Mouse (Mus musculus) C2C12 (cell line): ENCODE measurements at regions not wholly inside any gene's neighbourhood (a gene's known extent, or its start where the extent isn't known, plus 50 kb on each side); places are given as distances from the start of the nearest gene placed in this dataset.

Experiments
- H3K27me3 ChIP-seq: one replicate; pipeline ENCODE4 v1.6.1; 2011; ENCODE audit not compliant: control insufficient read depth, insufficient read depth, insufficient read length
- H3K36me3 ChIP-seq: one replicate; pipeline ENCODE4 v1.6.1; 2011; ENCODE audit not compliant: control insufficient read depth, insufficient read depth
- H3K4me3 ChIP-seq: one replicate; pipeline ENCODE4 v1.5.1; 2011; ENCODE audit warnings: mild to moderate bottlenecking, control low read depth; ENCODE audit not compliant: poor library complexity, insufficient read depth, severe bottlenecking
- H3K79me2 ChIP-seq: one replicate; pipeline ENCODE4 v1.6.1; 2011; ENCODE audit not compliant: control insufficient read depth, insufficient read depth
- H3K79me3 ChIP-seq: one replicate; pipeline ENCODE4 v1.6.1; 2011; ENCODE audit warnings: low read depth, control low read depth
- H3ac ChIP-seq: one replicate; pipeline ENCODE3; 2011; ENCODE audit warnings: low read depth; ENCODE audit not compliant: control insufficient read depth, insufficient read length
- CEBPB ChIP-seq: IDR thresholded peaks from one replicate; pipeline ENCODE4 v1.6.1; 2011; ENCODE audit warnings: low read depth, mild to moderate bottlenecking, control low read depth, moderate library complexity
- CTCF ChIP-seq: IDR thresholded peaks from one replicate; pipeline ENCODE4 v1.5.1; 2011; ENCODE audit not compliant: control insufficient read depth, insufficient read depth, insufficient read length
- FOSL1 ChIP-seq: IDR thresholded peaks from one replicate; pipeline ENCODE4 v1.8.0; 2011; ENCODE audit warnings: mild to moderate bottlenecking, low read length; ENCODE audit not compliant: poor library complexity, insufficient read depth, severe bottlenecking
- MAX ChIP-seq: IDR thresholded peaks from one replicate; pipeline ENCODE4 v1.6.1; 2011; ENCODE audit warnings: mild to moderate bottlenecking, control low read depth
- MYOD1 ChIP-seq: IDR thresholded peaks from one replicate; pipeline ENCODE4 v1.6.1; 2011; ENCODE audit warnings: low read depth; ENCODE audit not compliant: control insufficient read depth, insufficient read length
- MYOG ChIP-seq: IDR thresholded peaks from one replicate; pipeline ENCODE4 v1.6.1; 2011; ENCODE audit not compliant: control insufficient read depth, insufficient read length; ENCODE audit errors: extremely low read depth
- USF1 ChIP-seq: IDR thresholded peaks from one replicate; pipeline ENCODE4 v1.6.1; 2011; ENCODE audit warnings: low read depth, mild to moderate bottlenecking, control low read depth, moderate library complexity

DNA sequence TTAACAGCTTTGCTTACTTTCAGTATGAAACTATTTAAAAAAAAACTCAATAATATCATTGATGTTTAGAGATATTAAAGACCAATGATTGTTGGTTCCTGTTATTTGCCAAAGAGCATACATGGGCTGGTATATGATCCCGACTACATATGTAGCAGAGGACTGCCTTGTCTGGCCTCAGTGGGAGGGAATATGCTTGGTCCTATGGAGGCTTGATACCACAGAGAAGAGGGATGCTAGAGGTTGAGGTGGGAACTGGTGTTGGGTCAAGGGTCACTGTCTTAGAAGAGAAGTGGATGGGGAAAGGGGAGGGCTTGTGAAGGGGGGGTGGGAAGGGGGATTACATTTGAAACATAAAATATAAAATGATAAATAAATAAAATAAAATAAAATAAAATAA lies 718.3 kb upstream of the Cadm2 start:
- Histone ChIP-seq H3ac (no peak overlapping the region), H3K36me3 (no peaks in the 10 kb centered on the region), H3K27me3 (no peaks in the 10 kb centered on the region)

More for the DNA sequence above, 718.3 kb upstream of the Cadm2 start:
- Histone ChIP-seq H3K79me3 (no peaks in the 10 kb centered on the region), H3K79me2 (no peaks in the 10 kb centered on the region), H3K4me3 (no peak overlapping the region)
- TF ChIP-seq CTCF (no peak), CEBPB (no peak), MAX (no peak), MYOG (no peak), USF1 (no peak), MYOD1 (no peak), FOSL1 (no peak)
